Mouse (Mus musculus) kidney, embryonic 14.5 days (tissue): ENCODE data around the gene Stx3. TPM values are rescaled to one million over a fixed set of nuclear protein-coding genes. Genes with fewer than 3 reads are reported as not detected.

ENCODE experiments used
- ATAC-seq: fragments of 200-750 bp; cut with Nextera tagmentation; 2 replicates; pipeline ENCODE4 v1.8.0; 2017; ENCODE audit warnings: moderate number of reproducible peaks, mild to moderate bottlenecking, moderate TSS enrichment, moderate library complexity; ENCODE audit not compliant: low FRiP score, low TSS enrichment
- H3K27ac ChIP-seq: fragments of 300-500 bp; sonication (generic); 2 replicates; pipeline ENCODE4 v1.5.1; 2014; ENCODE audit warnings: low read depth, mild to moderate bottlenecking, low read length, moderate library complexity, mixed read lengths
- H3K27me3 ChIP-seq: fragments of 300-500 bp; sonication (generic); 2 replicates; pipeline ENCODE4 v1.6.1; 2014; ENCODE audit warnings: mild to moderate bottlenecking, low read length; ENCODE audit not compliant: control insufficient read depth, insufficient read depth
- H3K36me3 ChIP-seq: fragments of 300-500 bp; sonication (generic); 2 replicates; pipeline ENCODE4 v1.6.1; 2014; ENCODE audit warnings: low read length, mixed read lengths; ENCODE audit not compliant: control insufficient read depth, insufficient read depth
- H3K4me1 ChIP-seq: fragments of 300-500 bp; sonication (generic); 2 replicates; pipeline ENCODE4 v1.6.1; 2014; ENCODE audit warnings: low read length, mixed read lengths; ENCODE audit not compliant: control insufficient read depth, insufficient read depth
- H3K4me2 ChIP-seq: fragments of 300-500 bp; sonication (generic); replicated peaks from 2 replicates; pipeline ENCODE4 v1.6.1; 2014; ENCODE audit warnings: low read depth, mild to moderate bottlenecking, low read length
- H3K4me3 ChIP-seq: fragments of 300-500 bp; sonication (generic); 2 replicates; pipeline ENCODE4 v1.5.1; 2014; ENCODE audit warnings: mild to moderate bottlenecking, low read length
- H3K9ac ChIP-seq: fragments of 300-500 bp; sonication (generic); 2 replicates; pipeline ENCODE4 v1.6.1; 2014; ENCODE audit warnings: low read depth, mild to moderate bottlenecking, low read length, moderate library complexity
- H3K9me3 ChIP-seq: fragments of 300-500 bp; sonication (generic); 2 replicates; pipeline ENCODE4 v1.6.1; 2016; ENCODE audit warnings: low read length; ENCODE audit not compliant: control insufficient read depth
- WGBS: fragments of 180-500 bp; shearing (Covaris S2); extraction: QIAGEN DNeasy Blood & Tissue Kit; methylation state at CpG from one replicate; pipeline ENCODE4 v1.1.7; 2014; 5-methylcytosine and 5-hydroxymethylcytosine counted together
- polyA plus RNA-seq: library from polyadenylated mRNA; unstranded; fragments of >200 nt; fragmentation: Nextera tagmentation; extraction: Ambion mirVana; gene quantifications from 2 replicates; pipeline ENCODE4 v1.2.1, GENCODE M21; 2014

Stx3 gene
- polyA plus RNA-seq, 1 experiment from 2014 or later = 20.9 TPM

DNA sequence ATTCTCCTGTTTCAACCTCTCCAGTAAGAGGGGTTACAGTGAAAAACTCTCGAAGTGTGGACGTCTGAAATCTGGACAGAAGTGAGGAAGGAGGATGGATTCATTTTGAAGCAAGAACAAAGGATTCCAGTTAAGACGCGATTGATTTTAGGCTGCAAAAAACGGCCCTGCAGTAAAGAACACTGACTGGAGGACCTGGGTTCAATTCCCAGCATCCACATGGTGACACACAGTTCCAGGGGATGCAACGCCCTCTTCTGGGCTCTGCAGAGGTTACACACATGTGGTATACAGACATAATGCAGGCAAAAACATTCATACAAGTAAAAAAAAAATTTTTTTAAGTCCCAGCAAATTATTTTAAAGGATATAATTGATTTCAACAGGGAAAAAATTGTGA, 1.0 kb upstream of the Stx3 start:
- Histone ChIP-seq H3K27me3 (no peaks in the 10 kb centered on the region), H3K9me3 (no peaks in the 10 kb centered on the region), H3K4me2 (peak overlapping the region; percentile 94), H3K4me1 (no peaks in the 10 kb centered on the region), H3K27ac (no peak overlapping the region), H3K4me3 (peak overlapping the region; percentile 75; the same call in 1 of the 2 replicates), H3K9ac (no peak overlapping the region), H3K36me3 (no peaks in the 10 kb centered on the region)
- WGBS = 32% methylated on average over 6 of the region's 6 CpGs
- no peak for ATAC-seq

DNA sequence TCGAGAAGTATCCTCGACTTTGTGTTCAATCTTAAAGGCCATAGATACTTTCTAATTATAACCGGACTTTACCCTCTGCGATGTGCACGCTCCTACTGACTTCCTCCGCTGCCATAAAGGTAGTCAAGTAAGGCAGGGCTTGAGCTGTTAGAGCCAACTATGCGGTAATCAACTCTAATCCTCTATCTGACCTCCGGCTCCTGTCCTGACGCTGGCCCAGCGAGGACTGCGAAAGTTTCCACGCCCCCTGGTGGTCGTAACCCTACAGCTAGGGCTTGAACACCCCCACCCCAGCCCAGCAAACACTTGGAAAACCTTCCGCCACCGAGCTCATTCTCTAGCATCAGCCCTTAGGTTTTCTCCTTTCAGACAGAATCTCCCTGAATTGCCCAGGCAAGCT, 597 bp upstream of the Stx3 start:
- ATAC-seq = peak; percentile 70
- H3K36me3 ChIP-seq = no peaks in the 10 kb centered on the region
- 2% methylated on average over 15 of the region's 15 CpGs for WGBS
- no peak overlapping the region for H3K27ac ChIP-seq
- peak overlapping the region; percentile 94 for H3K4me2 ChIP-seq
- H3K4me3 ChIP-seq = peak overlapping the region; percentile 75
- H3K9ac ChIP-seq = no peak overlapping the region
- H3K27me3 ChIP-seq = no peaks in the 10 kb centered on the region
- H3K4me1 ChIP-seq = no peaks in the 10 kb centered on the region
- no peaks in the 10 kb centered on the region for H3K9me3 ChIP-seq

DNA sequence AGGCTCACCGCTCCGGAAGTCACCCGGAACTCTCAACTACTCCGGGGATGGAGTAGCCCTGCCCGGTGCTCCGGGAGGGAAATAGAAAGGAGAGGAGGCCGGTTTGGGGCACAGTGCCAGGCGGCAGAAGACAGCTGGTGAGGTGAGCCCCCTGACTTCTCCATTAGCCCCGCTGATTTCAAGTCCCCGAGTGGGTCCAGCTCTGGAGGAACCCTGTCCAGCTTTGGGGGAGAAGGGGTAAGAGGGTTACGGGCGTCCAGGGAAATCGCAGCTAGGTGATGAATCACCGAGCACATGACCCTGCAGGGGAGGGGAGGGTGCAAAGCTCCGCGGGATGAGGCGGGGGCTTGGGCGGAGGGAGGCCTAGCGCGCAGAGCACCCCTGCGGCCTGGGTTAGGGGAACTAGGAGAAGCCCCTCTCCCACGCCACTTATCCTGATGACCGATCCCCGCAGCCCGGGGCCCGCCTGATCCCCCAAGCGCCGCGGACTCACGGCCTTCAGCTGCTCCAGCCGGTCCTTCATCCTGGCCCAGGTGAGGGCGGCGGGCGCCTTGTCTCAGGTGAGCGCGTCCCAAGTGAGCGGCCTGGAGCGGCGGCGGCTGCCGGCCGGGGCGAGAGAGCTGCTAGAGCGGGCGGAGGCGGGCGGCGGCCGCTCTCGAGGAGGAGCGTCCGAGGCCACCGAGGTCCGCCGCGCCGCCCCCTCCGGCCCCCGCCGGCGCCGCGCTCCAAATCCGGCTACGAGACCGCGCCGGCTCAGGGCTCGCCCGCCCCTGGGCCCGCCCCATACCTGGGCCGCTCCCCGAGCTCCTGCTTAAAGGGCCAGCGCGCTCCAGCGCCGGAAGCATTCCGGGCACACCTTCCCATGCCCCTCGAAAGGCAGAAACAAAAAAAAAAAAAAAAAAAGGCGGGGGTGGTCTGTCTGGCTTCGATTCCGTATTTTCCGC, 732 bp downstream of the Stx3 start:
- H3K27ac ChIP-seq = peak overlapping the region; percentile 62; the same call in 1 of the 2 replicates
- no peaks in the 10 kb centered on the region for H3K9me3 ChIP-seq
- H3K4me2 ChIP-seq = peak overlapping the region; percentile 94
- peak overlapping the region; percentile 77 for H3K9ac ChIP-seq
- H3K27me3 ChIP-seq = no peaks in the 10 kb centered on the region
- peak overlapping the region; percentile 75 for H3K4me3 ChIP-seq
- H3K4me1 ChIP-seq = no peaks in the 10 kb centered on the region; the same call in 1 of the 2 replicates
- WGBS = under 1% methylated on average over 81 of the region's 83 CpGs
- H3K36me3 ChIP-seq = no peaks in the 10 kb centered on the region
- ATAC-seq = peak; percentile 80

DNA sequence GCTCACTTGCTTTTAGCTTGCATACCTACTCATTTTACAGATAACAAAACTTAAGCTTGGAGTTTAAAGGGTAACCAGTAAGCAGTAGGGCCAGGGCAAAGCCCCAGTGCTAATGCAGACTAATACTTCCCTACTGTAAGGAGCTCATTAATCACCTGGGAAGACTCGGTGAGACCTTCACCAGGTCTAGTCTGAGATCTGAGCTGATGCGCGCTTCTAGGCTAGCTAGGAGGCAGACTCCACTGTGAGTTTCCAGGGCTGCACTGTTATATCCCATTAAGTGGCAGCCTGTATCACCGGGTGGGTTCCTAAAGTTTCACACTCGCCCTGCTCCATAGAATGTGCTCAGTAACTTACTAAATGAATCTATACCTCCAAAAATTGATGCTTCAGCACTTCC, 1.6 kb downstream of the Stx3 start:
- Histone ChIP-seq H3K27me3 (no peaks in the 10 kb centered on the region), H3K9ac (no peak overlapping the region), H3K4me3 (peak overlapping the region; percentile 75), H3K27ac (no peak overlapping the region), H3K36me3 (no peaks in the 10 kb centered on the region), H3K9me3 (no peaks in the 10 kb centered on the region), H3K4me1 (peaks cover 4% of the 10 kb centered on the region; the same call in 1 of the 2 replicates), H3K4me2 (peak overlapping the region; percentile 94)
- no peak for ATAC-seq
- WGBS = 14% methylated on average over 5 of the region's 5 CpGs

DNA sequence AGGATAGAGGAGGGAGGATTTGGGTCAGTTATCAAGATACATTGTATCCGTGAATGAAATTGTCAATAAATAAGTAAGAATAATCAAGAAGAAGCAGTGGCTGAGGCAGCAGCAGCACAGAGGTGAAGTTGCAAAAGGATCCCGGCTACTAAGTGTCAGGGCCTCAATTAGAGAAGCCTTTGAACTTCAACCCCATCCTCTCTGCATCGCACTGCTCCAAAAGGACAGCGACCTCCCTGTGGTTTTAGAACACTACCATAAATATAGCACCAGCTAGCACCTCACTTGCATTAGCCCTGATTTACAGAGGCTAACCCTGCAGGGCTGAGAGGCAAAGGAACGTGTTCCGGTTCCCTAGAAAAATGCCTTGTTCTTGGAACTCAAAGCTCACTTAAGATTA, 2.5 kb downstream of the Stx3 start:
- Histone ChIP-seq H3K27me3 (no peaks in the 10 kb centered on the region), H3K9ac (no peak overlapping the region), H3K36me3 (no peaks in the 10 kb centered on the region), H3K27ac (no peak overlapping the region), H3K9me3 (no peaks in the 10 kb centered on the region), H3K4me2 (no peak overlapping the region), H3K4me1 (peaks cover 4% of the 10 kb centered on the region; the same call in 1 of the 2 replicates), H3K4me3 (no peak overlapping the region)
- no peak for ATAC-seq
- WGBS = 25% methylated on average over 6 of the region's 6 CpGs

DNA sequence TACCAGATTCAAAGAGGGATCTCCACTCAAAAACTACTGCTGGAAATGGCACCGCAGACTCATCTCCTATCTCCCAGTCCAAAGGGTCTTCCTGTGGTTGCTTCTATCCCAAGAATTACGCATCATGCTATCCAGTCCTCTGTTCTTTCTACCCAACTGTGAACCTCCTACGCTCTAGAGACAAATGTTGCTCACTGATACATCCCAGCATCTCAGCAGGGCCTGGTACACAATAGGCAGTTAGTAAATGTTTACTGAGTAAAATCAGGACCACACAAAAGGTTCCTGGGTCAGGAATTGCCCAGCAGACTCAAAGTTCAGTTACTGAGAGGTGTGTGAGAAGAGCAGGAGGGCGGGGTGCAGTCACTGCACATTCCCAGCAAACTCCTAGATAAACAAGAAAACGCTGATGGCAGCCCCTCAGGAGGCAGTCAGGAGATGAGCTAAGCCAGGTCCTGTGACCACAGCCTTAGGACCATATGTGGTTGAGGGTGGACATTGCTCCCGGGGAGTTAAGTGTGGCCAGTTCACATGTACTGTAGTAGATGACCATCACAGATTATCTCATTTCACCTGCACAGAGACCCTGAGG, 4.4 kb downstream of the Stx3 start:
- 82% methylated on average over 6 of the region's 6 CpGs for WGBS
- Histone ChIP-seq H3K4me2 (no peak overlapping the region), H3K4me1 (peaks cover 8% of the 10 kb centered on the region; the same call in 1 of the 2 replicates), H3K36me3 (no peaks in the 10 kb centered on the region), H3K27ac (no peak overlapping the region), H3K9me3 (no peaks in the 10 kb centered on the region), H3K27me3 (no peaks in the 10 kb centered on the region), H3K9ac (no peak overlapping the region), H3K4me3 (no peak overlapping the region)
- no peak for ATAC-seq

DNA sequence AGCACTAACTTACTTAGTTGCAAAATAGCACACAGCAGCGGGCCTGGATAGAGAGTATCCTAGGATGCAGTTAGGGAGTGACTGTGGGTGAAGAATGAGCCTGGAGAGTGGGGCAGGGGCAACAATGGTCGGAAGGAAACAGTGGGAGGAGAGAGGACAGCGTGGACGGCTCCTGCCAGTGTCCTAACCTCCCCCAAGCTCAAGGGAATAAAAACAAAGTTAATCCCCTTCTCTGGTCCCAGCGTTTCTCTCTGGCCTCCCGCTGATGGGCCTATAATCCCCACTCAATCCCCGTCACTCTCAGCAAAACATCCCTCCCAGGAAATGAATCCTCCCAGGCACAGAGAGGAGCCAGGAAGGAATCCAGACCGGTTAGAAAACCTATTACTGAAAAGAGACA, 5.6 kb downstream of the Stx3 start:
- no peak overlapping the region for H3K4me2 ChIP-seq

DNA sequence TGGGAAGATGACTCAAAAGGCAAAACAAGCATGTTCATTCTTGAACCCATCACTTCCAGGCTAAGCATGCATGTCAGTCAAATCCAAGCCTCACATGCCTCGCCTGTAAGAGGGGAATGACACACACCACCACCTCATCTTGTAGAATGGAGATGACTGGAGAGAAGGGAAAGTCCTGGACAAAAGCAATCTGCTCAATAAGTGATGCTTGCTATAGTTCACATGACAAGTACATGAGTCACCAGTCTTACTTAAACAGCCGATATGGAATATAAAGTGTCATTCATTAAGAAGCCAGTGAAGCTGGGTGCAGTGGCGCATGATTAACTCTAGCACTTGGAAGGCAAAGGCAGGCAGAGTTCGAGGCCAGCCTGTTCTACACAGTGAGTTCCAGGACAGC, 6.1 kb downstream of the Stx3 start:
- WGBS = 72% methylated on average over 4 of the region's 4 CpGs

More for the DNA sequence above, 5.6 kb downstream of the Stx3 start:
- no peaks in the 10 kb centered on the region for H3K27me3 ChIP-seq
- no peak for ATAC-seq
- no peaks in the 10 kb centered on the region for H3K9me3 ChIP-seq
- no peak overlapping the region for H3K27ac ChIP-seq
- WGBS = 13% methylated on average over 8 of the region's 8 CpGs
- H3K4me1 ChIP-seq = peaks cover 8% of the 10 kb centered on the region; the same call in 1 of the 2 replicates
- no peaks in the 10 kb centered on the region for H3K36me3 ChIP-seq
- no peak overlapping the region for H3K4me3 ChIP-seq
- H3K9ac ChIP-seq = no peak overlapping the region

More for the DNA sequence above, 6.1 kb downstream of the Stx3 start:
- H3K27ac ChIP-seq = no peak overlapping the region
- H3K36me3 ChIP-seq = no peaks in the 10 kb centered on the region
- H3K9me3 ChIP-seq = no peaks in the 10 kb centered on the region
- H3K4me1 ChIP-seq = peaks cover 8% of the 10 kb centered on the region; the same call in 1 of the 2 replicates
- H3K9ac ChIP-seq = no peak overlapping the region
- H3K4me2 ChIP-seq = no peak overlapping the region
- no peaks in the 10 kb centered on the region for H3K27me3 ChIP-seq
- no peak for ATAC-seq
- no peak overlapping the region for H3K4me3 ChIP-seq
